Mouse (Mus musculus) E14TG2a.4 (cell line): ENCODE data around the gene Cops9.

ENCODE experiments used
- CTCF ChIP-seq: conservative IDR thresholded peaks from 2 replicates; pipeline ENCODE4 v1.5.1; 2014; ENCODE audit warnings: low read length
- NANOG ChIP-seq: IDR thresholded peaks from 2 replicates; pipeline ENCODE4 v1.6.1; 2014; ENCODE audit warnings: borderline replicate concordance, low read length, mixed read lengths
- POU5F1 ChIP-seq: IDR thresholded peaks from 2 replicates; pipeline ENCODE4 v1.6.1; 2014; ENCODE audit warnings: low read length, borderline replicate concordance

GRCm38 (mm10) chr1:92648673-92649072, 6.9 kb upstream of the Cops9 start, which contains the start of gene Otos:
- TF ChIP-seq CTCF = peak; percentile 72
- TF ChIP-seq NANOG = no peak
- no peak for TF ChIP-seq POU5F1
